Mouse (Mus musculus): ENCODE measurements around the gene Spryd4.
"Not testable (repeated sequence)": the region's sequence is repeated elsewhere in the genome, so short reads cannot be mapped to it uniquely, and the experiment has no call there.

DNA sequence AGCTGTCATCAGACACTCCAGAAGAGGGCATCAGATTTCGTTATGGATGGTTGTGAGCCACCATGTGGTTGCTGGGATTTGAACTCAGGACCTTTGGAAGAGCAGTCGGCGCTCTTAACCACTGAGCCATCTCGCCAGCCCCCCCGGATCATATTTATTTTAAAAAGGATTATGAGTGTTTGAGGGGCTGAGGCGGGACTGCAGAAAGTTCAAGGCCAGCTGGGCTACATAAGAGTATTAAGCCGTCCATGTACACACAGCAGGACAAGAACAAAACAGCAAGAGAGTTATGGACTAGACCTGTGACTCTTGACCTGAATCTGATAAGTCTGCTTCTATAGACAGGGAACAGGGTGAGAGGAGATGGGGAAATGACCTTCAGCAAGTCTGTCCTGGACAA lies 48.8 kb upstream of the Spryd4 start:
- not testable (repeated sequence) for TF ChIP-seq POLR2A (IDR thresholded peaks at IDR 0.05; ENCODE audit: borderline replicate concordance, extremely low read depth, low read depth, low read length); CTCF (IDR thresholded peaks at IDR 0.05; ENCODE audit: insufficient read depth, low read length)

Data from lung, adult 2 months (tissue).